Mouse (Mus musculus) hindbrain, embryonic 15.5 days (tissue): ENCODE data around the gene Gm20388. TPM values are rescaled to one million over a fixed set of nuclear protein-coding genes. Genes with fewer than 3 reads are reported as not detected.
A peak's percentile ranks its signal among the peaks of the same experiment; 100 is the strongest.

Experiments used
- ATAC-seq: fragments of 200-750 bp; cut with Nextera tagmentation; 2 replicates; pipeline ENCODE4 v1.8.0; 2017; ENCODE audit warnings: low read depth, moderate number of reproducible peaks, moderate TSS enrichment; ENCODE audit not compliant: low FRiP score
- H3K27ac ChIP-seq: fragments of 300-500 bp; sonication (generic); replicated peaks from 2 replicates; pipeline ENCODE4 v1.5.1; 2015; ENCODE audit warnings: mild to moderate bottlenecking, inconsistent platforms
- H3K27me3 ChIP-seq: fragments of 300-500 bp; sonication (generic); 2 replicates; pipeline ENCODE4 v1.6.1; 2015; ENCODE audit warnings: control low read depth, inconsistent platforms
- H3K36me3 ChIP-seq: fragments of 300-500 bp; sonication (generic); 2 replicates; pipeline ENCODE4 v1.6.1; 2015; ENCODE audit warnings: control low read depth, inconsistent platforms
- H3K4me1 ChIP-seq: fragments of 300-500 bp; sonication (generic); replicated peaks from 2 replicates; pipeline ENCODE4 v1.6.1; 2015; ENCODE audit warnings: control low read depth, inconsistent platforms
- H3K4me2 ChIP-seq: fragments of 300-500 bp; sonication (generic); 2 replicates; pipeline ENCODE4 v1.6.1; 2015; ENCODE audit warnings: moderate library complexity, mild to moderate bottlenecking, inconsistent platforms
- H3K4me3 ChIP-seq: fragments of 300-500 bp; sonication (generic); 2 replicates; pipeline ENCODE4 v1.5.1; 2015; ENCODE audit warnings: mild to moderate bottlenecking, inconsistent platforms
- H3K9ac ChIP-seq: fragments of 300-500 bp; sonication (generic); 2 replicates; pipeline ENCODE4 v1.6.1; 2015; ENCODE audit warnings: inconsistent platforms
- H3K9me3 ChIP-seq: fragments of 300-500 bp; sonication (generic); 2 replicates; pipeline ENCODE4 v1.6.1; 2016; ENCODE audit warnings: control low read depth, inconsistent platforms
- WGBS: fragments of 180-500 bp; shearing (Covaris S2); methylation state at CpG from one replicate; pipeline ENCODE4 v1.1.7; 2015; 5-methylcytosine and 5-hydroxymethylcytosine counted together
- polyA plus RNA-seq: library from polyadenylated mRNA; unstranded; fragments of >200 nt; fragmentation: Nextera tagmentation; extraction: Ambion mirVana; gene quantifications from 2 replicates; pipeline ENCODE4 v1.2.1, GENCODE M21; 2015

Gm20388 gene
- polyA plus RNA-seq, 1 experiment from 2014 or later = 5.4 TPM

DNA sequence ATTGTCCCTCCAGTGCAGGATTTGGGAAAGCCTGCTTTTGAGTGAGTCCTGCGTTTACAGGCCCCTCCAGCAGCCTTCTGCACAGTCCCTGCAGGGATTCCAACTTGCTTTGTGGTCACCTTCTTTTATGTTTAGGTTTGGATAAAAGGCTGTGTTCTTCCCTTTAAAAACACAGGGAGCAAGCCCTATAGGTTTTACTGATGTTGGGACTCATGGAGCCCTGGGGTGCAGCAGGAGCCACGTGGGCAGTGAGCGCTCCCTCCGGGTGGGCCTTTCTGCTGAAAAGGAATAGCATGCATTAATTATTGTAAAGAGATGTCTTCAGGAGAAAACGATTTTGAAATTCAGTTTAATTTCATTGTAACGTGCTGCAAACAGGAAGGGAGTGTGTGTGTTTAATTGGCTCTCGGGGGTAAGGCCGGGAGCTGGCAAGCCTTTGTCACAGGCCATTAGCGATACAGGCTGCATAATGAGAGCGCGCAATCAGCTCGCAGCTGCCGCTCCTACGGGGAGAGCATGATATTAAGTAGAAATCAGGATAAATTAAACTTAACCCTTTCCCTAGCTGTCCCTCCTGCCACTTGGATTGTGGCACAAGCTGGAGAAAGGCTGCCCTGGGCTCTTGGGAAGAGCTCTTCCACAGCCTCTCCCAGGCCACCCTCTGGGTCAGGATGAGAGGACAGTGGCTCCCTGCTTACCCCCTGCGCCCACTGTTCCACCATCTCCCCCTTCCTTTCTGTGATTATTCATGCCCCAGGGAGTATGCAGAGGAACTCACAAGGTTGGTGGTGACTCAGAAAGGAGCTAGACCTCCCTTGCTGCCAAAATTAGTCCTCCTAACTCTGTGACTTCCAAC lies 2893.5 kb downstream of the Gm20388 start:
- WGBS = 8% methylated on average over 15 of the region's 15 CpGs
- no peaks in the 10 kb centered on the region for H3K9me3 ChIP-seq
- H3K27me3 ChIP-seq = no peaks in the 10 kb centered on the region
- H3K36me3 ChIP-seq = no peaks in the 10 kb centered on the region
- H3K9ac ChIP-seq = no peak overlapping the region
- peak; percentile 79 for ATAC-seq
- peak overlapping the region; percentile 84 for H3K27ac ChIP-seq
- H3K4me1 ChIP-seq = peaks cover 52% of the 10 kb centered on the region
- H3K4me3 ChIP-seq = no peak overlapping the region
- peak overlapping the region; percentile 20; the same call in 1 of the 2 replicates for H3K4me2 ChIP-seq

DNA sequence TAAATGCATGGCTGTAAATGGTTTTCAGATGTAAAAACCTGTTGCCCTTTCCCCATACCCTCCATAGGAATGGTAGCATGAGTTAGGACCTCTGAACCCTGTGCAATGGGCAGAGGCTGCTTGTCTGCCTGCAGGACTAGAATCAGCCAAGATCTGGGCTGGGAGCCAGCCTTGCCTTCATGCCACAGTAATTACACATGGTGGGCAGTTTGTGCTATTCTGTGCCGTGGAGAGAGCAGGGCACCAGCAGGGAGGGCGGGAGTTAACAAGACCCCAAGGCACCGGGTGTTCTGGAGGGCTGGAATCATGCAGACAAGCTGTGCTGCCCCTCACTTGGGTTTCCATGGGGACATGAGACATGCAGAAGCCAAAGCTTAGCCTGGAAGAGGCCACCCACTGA lies 2894.7 kb downstream of the Gm20388 start:
- no peaks in the 10 kb centered on the region for H3K9me3 ChIP-seq
- H3K4me3 ChIP-seq = no peak overlapping the region
- peak overlapping the region; percentile 84 for H3K27ac ChIP-seq
- H3K36me3 ChIP-seq = no peaks in the 10 kb centered on the region
- H3K4me1 ChIP-seq = peaks cover 57% of the 10 kb centered on the region
- WGBS = 20% methylated on average over 3 of the region's 3 CpGs
- H3K4me2 ChIP-seq = no peak overlapping the region
- no peak overlapping the region for H3K9ac ChIP-seq
- ATAC-seq = peak; percentile 60
- no peaks in the 10 kb centered on the region for H3K27me3 ChIP-seq

DNA sequence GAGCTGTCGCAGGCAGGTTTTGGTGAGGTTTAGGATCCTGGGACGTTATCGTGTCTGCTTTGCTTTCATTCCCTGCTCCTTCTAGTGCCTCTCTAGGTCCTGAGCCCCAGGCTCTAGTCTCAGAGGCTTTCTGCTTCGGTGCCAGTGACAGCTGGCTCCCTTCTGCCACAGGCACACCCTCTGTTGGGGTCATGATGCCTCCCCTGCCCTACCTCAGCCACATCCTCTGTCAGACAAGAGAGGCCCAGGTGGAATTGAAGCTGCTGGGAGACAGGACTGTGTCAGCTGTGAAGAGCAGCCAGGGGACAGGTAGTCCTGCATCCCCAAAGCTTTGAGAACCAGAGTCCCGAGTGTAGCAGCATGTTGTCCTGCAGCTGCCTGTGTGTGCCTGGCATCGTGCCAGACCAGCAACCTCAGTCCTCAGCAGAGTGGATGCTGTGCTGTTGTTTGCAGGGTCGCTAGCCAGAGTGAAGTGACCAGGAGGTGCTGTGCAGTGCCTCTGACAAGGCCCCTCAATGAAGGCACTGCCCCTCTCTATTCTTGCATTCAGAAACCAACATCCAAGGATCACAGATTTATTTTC lies 2896.4 kb downstream of the Gm20388 start:
- H3K9me3 ChIP-seq = no peaks in the 10 kb centered on the region
- H3K27me3 ChIP-seq = no peaks in the 10 kb centered on the region
- H3K36me3 ChIP-seq = no peaks in the 10 kb centered on the region
- peaks cover 74% of the 10 kb centered on the region for H3K4me1 ChIP-seq
- no peak for ATAC-seq
- H3K27ac ChIP-seq = peak overlapping the region; percentile 59
- WGBS = 42% methylated on average over 7 of the region's 7 CpGs
- no peak overlapping the region; the same call in none of the 2 replicates for H3K9ac ChIP-seq
- no peak overlapping the region for H3K4me2 ChIP-seq
- H3K4me3 ChIP-seq = no peak overlapping the region

DNA sequence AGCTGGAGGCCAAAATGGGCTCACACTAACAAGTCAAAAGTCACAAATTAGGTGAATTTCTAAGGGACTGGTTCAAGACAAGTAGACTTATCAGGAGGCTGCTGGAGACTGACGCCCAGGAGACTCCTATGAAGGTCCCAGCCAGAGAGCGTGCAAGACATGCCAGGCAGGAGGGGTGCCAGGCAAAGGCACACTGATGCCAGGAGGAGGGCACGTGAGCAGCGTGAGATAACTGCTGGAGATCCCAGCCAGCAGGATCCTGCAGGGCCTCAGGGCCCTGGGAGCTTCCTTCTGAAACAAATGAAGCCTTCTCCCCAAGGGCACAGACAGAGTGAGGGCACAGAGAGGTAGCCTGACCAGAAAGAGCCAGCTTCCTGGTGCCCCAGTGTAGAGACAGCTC lies 2897.3 kb downstream of the Gm20388 start:
- Histone ChIP-seq H3K9ac (no peak overlapping the region), H3K4me3 (no peak overlapping the region), H3K36me3 (no peaks in the 10 kb centered on the region), H3K4me1 (peaks cover 82% of the 10 kb centered on the region), H3K27me3 (no peaks in the 10 kb centered on the region), H3K27ac (peak overlapping the region; percentile 26; the same call in 1 of the 2 replicates), H3K4me2 (no peak overlapping the region), H3K9me3 (no peaks in the 10 kb centered on the region)
- no peak for ATAC-seq
- whole genome bisulfite sequencing = 47% methylated on average over 4 of the region's 4 CpGs

DNA sequence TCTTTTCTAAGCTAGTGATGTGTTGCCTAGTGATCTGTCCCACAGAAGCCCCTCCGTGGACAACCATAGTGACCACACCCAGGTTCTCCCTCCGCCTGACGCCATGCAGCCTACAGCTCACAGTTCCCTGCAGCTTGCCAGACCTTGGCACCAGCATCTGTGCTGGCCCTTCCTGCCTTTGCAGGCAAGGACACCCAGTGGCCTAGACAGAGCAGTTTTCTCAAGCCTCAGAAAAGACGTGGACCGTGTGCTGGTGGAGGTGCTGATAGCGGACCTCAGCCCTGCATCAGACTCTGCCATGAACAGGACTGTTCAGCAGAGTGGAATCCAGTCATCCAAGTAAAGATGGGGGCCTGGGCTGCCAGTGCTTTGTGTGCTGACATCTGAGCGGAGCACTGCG lies 2899.7 kb downstream of the Gm20388 start:
- Histone ChIP-seq H3K27me3 (no peaks in the 10 kb centered on the region), H3K36me3 (no peaks in the 10 kb centered on the region), H3K27ac (peak overlapping the region; percentile 27), H3K4me1 (peaks cover 72% of the 10 kb centered on the region), H3K4me2 (no peak overlapping the region), H3K9me3 (no peaks in the 10 kb centered on the region), H3K4me3 (no peak overlapping the region), H3K9ac (no peak overlapping the region)
- no peak for ATAC-seq
- WGBS = 71% methylated on average over 8 of the region's 8 CpGs

DNA sequence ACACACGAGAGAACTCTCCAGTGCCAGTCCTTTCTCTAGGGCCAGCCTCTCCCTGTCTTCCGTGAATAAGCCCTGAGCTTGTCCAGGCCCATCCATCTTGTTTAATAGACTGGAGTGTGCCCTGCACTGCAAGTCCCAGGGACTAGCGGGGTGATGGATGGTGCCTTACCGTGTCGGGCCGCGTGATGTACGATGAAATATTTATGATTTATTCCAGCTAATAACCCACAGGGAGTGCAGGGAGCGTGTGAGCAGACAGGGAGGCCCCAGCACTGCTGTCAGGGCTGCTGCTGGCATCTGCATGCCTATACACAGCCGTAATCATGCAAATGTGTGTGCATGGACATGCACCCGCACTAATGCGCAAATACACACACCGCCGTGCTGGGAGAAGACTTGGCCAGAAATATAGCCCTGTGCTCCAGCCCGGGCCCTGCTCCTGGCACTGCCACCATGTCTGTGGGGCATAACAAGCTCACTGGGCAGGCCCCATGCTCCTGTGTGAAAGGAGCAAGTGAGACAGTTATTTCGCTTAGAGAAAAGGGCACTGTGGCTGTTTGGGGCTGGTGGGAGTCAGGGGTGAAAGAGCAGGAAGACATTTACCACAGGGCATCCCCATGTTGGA lies 2901.3 kb downstream of the Gm20388 start:
- H3K36me3 ChIP-seq = no peaks in the 10 kb centered on the region
- no peaks in the 10 kb centered on the region for H3K27me3 ChIP-seq
- no peak overlapping the region for H3K4me3 ChIP-seq
- H3K9me3 ChIP-seq = no peaks in the 10 kb centered on the region
- peaks cover 56% of the 10 kb centered on the region for H3K4me1 ChIP-seq
- no peak overlapping the region for H3K4me2 ChIP-seq
- 39% methylated on average over 16 of the region's 16 CpGs for WGBS
- H3K27ac ChIP-seq = peak overlapping the region; percentile 63
- peak; percentile 76 for ATAC-seq
- 0 out of 2 replicates have a peak overlapping the region, but pooled peaks have one; percentile 11 for H3K9ac ChIP-seq

DNA sequence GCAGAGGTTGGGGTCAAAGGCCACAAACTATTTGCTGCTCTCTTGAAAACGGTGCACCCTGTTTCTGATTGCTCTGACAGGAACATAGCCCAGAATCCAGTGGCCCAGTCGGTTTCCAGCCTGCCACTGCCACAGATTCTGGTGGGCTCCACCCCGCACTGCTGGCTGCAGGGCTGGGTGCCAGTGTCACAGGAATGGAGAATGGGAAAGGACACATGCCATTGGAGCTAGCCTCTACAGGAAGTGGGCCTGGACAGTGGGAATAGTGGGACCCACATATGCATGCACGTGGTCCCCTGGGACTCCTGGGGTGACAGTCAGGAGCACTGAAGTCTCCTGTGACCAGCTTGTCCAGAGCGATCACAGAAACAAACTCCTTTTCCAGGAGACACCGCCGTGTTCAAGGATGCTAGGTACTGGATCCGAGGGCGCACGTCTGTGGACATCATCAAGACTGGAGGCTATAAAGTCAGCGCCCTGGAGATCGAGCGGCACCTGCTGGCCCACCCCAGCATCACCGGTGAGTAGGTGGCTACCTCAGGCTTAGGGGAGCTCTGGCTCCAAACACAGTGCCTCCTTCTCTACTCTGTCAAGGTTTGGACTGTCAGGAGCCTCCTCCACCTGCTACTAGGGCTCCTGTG lies 2902.1 kb downstream of the Gm20388 start:
- no peaks in the 10 kb centered on the region for H3K9me3 ChIP-seq
- H3K4me3 ChIP-seq = no peak overlapping the region
- H3K27ac ChIP-seq = peak overlapping the region; percentile 63
- ATAC-seq = 0 out of 2 replicates have a peak, but pooled peaks have one; percentile 10
- H3K36me3 ChIP-seq = no peaks in the 10 kb centered on the region
- WGBS = 57% methylated on average over 14 of the region's 14 CpGs
- peaks cover 54% of the 10 kb centered on the region for H3K4me1 ChIP-seq
- H3K9ac ChIP-seq = no peak overlapping the region
- H3K27me3 ChIP-seq = no peaks in the 10 kb centered on the region
- no peak overlapping the region for H3K4me2 ChIP-seq

DNA sequence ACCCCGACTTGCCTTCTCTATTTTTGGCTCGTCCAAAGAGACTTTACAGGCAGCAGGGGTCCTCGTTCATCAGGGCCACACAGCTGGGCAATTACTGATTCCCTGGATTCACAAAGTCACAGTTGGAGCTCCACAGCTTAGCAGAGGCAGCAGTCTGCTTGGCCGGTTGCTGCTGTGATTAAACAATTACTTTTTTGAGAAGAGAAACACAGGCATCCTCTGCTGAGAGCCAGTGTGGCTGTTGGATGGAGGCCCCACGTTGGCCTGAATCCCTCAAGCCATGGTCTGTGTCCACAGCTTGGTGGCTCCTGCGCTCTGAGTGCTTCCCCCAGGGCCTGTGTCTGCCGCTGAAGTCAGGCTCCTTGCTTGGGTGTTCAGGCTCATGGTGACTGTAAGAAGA lies 2904.0 kb downstream of the Gm20388 start:
- Histone ChIP-seq H3K27ac (no peak overlapping the region), H3K9me3 (no peaks in the 10 kb centered on the region), H3K4me2 (no peak overlapping the region), H3K36me3 (no peaks in the 10 kb centered on the region), H3K4me1 (peaks cover 48% of the 10 kb centered on the region), H3K27me3 (no peaks in the 10 kb centered on the region), H3K9ac (no peak overlapping the region), H3K4me3 (no peak overlapping the region)
- 12% methylated on average over 7 of the region's 7 CpGs for WGBS
- no peak for ATAC-seq

DNA sequence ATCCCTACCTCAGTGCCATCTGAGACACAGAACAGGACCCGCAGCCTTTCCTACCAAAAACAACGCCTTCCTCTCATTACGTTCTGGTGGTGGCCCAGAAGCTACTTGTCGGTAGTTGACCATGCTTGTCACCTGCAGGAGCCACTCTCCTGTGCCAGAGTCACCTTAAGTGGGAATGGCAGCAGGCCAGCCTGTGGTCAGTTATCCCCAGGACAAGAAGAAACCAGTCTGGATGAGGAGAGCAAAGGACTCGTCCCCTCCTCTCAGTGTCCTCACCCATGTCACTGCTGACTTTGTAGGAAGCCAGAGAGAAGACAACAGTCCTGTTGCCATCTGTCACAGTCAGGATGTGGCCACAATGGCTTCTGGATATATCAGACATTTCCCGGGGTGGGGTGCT lies 2906.3 kb downstream of the Gm20388 start:
- Histone ChIP-seq H3K9ac (no peak overlapping the region), H3K36me3 (no peaks in the 10 kb centered on the region), H3K4me2 (no peak overlapping the region), H3K4me3 (no peak overlapping the region), H3K9me3 (no peaks in the 10 kb centered on the region), H3K27ac (no peak overlapping the region), H3K27me3 (no peaks in the 10 kb centered on the region), H3K4me1 (peaks cover 27% of the 10 kb centered on the region)
- ATAC-seq = no peak
- 92% methylated on average over 6 of the region's 6 CpGs for WGBS

DNA sequence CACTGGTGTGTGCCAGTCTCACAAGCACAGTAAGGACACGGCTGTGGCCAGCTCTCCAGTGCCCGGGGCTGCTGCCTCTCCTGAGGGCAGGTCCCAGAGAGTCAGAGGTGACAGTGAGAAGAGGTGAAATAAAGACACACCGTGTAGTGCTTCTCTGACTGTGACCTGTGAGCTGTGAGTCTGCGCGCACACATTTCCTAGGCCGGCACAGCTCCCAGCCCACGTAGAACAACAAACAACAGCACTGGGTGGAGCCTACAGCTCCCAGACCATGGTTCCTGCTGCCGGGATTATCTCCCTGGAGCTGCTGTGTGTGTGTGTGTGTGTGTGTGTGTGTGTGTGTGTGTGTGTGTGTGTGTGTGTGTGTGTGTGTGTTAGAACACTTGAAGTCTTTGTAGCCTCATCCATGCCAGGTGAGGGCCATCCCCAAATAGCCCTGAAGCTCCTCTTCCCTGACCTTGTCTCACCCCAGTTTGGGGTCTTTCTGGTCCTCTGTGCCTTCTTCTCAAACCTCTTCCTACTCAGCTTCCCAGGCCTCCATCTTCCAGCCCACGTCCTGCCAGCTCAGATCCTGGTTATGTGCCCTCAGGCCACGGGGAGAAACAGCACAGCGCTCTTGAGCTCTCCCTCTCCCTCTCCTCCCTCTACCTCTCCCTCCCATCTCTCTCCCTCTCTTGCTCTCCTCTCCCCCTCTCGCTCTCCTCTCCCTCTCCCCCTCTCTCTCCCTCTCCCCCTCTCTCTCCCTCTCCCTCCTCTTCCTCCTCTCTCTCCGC lies 2907.3 kb downstream of the Gm20388 start:
- H3K4me2 ChIP-seq = no peak overlapping the region
- peaks cover 18% of the 10 kb centered on the region for H3K4me1 ChIP-seq
- no peak for ATAC-seq
- no peaks in the 10 kb centered on the region for H3K27me3 ChIP-seq
- H3K27ac ChIP-seq = no peak overlapping the region
- H3K9me3 ChIP-seq = no peaks in the 10 kb centered on the region
- H3K9ac ChIP-seq = no peak overlapping the region
- WGBS = 44% methylated on average over 13 of the region's 13 CpGs
- no peaks in the 10 kb centered on the region for H3K36me3 ChIP-seq
- no peak overlapping the region for H3K4me3 ChIP-seq

DNA sequence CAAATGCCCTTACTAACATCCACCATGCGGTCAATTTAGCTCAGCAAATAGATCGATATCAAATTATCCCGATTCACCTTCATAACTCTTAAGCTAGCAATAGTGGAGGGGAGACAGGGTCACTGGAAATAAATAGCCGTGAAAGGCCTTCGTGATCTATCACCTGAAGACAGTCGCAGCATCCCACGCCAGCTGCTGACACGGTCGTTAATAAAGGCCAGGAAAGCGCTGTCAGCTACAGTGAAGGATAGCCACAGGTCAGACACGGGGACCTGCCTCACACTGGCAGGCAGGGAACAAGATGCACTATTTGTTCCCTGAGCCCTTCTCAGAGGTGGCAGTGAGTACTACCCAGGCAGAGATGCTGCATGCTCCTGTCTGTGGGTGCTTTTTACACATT lies 2909.1 kb downstream of the Gm20388 start:
- no peaks in the 10 kb centered on the region for H3K36me3 ChIP-seq
- no peak overlapping the region for H3K4me2 ChIP-seq
- H3K9ac ChIP-seq = no peak overlapping the region
- ATAC-seq = no peak
- 46% methylated on average over 11 of the region's 11 CpGs for WGBS
- no peak overlapping the region for H3K27ac ChIP-seq
- no peaks in the 10 kb centered on the region for H3K27me3 ChIP-seq
- H3K9me3 ChIP-seq = no peaks in the 10 kb centered on the region
- peaks cover 11% of the 10 kb centered on the region; the same call in 1 of the 2 replicates for H3K4me1 ChIP-seq
- no peak overlapping the region for H3K4me3 ChIP-seq
